Mouse (Mus musculus): Measurements from ENCODE around the gene Anks1b.

Gene Anks1b

DNA sequence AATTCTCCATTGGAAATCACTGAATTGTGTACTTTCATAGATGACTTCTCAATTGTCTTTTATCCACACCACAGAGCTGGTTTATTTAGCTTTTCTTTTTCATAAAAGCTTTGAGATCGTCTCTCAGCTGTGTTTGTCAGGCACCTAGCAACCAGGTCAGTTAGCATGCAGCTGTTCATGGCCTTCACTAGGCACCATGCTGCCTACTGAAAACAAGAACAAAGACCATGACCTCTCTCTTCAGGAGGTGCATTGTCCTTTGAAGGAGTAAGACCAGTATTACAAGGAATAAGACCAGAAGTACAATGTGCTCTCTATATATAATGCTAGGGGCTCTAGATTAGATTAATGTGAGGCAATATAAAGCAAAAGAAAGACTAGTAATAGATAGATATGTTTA is 594.2 kb downstream of the Anks1b start:
- TF ChIP-seq GATA4 (IDR thresholded peaks at IDR 0.05; ENCODE audit: insufficient replicate concordance, low read length) = no peak

GRCm38 (mm10) chr10:90493436-90493835 is 620.1 kb downstream of the Anks1b start:
- no peak for TF ChIP-seq GATA4 (IDR thresholded peaks at IDR 0.05; ENCODE audit: insufficient replicate concordance, low read length)

DNA sequence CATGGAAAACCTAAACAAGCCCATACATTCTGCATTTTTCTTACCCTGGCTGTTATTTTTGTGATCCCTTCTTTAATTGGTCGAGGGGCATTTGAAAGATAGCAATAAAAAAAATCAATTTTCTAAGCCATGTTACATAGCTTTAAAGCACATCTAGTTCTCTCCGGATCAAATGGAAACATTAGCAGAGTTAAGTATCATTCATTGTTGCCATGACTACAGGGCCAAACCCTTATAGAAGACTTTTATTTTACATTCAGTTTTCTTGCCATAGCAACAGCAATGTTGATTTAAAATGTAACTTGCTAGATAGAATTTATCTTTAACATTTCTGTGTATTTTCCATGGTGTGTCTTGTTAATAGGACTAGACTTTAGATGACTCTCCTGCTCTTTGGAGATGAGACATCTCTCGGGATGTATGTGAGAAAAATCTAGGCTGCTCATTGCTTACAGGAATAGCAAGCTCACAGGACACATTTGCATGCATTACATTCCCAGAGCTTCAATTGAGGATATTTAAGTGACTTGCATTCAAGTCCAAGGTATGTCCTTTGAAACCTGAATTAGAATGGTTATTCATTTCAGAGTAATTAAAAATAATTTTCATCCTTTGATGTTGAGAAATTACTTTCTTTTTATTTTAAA is 620.8 kb downstream of the Anks1b start:
- TF ChIP-seq GATA4 (IDR thresholded peaks at IDR 0.05; ENCODE audit: insufficient replicate concordance, low read length) = no peak

- TF ChIP-seq GATA4 (IDR thresholded peaks at IDR 0.05; ENCODE audit: insufficient replicate concordance, low read length) = no peak
These were observed 621.7 kb downstream of the Anks1b start for GRCm38 (mm10) chr10:90494981-90495516.

GRCm38 (mm10) chr10:90507561-90507960 is 634.3 kb downstream of the Anks1b start:
- TF ChIP-seq GATA4 (IDR thresholded peaks at IDR 0.05; ENCODE audit: insufficient replicate concordance, low read length) = no peak

DNA sequence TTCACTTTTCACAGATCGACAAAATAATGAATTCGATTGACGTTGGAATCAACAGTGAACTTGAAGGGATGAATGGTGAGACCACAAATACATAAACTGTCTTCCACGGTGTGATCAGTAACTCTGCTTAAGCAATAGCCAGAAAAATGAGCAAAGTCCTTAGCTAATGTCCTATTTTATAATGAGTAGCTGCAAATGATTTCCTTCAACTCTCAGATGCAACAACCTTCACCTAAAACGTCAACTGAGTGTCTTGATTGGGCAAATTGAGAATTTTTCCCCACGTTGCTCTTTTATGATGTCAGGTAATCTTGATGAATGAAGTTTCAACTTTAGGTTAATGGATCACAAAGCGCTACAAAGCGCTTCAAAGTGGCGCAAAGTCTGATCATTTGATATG is 639.5 kb downstream of the Anks1b start:
- TF ChIP-seq GATA4 (IDR thresholded peaks at IDR 0.05; ENCODE audit: insufficient replicate concordance, low read length) = no peak

GRCm38 (mm10) chr10:90531813-90532212 is 658.5 kb downstream of the Anks1b start:
- TF ChIP-seq GATA4 (IDR thresholded peaks at IDR 0.05; ENCODE audit: insufficient replicate concordance, low read length) = no peak

- TF ChIP-seq GATA4 (IDR thresholded peaks at IDR 0.05; ENCODE audit: insufficient replicate concordance, low read length) = no peak
These were observed 662.1 kb downstream of the Anks1b start for GRCm38 (mm10) chr10:90535370-90535769.

DNA sequence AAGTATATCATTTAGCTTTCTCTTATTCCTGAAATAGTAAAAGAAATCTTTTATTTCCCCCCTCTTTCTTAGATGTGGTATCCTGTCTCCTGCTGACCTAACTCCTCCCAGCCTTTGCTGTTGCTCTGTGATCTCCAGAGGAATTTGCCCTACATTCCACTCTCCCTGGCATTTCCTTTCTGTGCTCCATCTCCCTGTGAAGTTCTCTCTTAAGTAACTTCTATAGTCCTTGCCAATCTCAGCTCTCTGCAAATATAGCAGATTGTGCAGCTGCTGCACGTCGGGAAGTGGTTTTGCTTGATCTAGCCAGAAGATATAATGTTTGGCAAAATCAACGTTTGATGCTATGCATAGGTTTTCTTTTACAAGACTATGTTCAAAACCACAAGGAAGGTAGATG is 673.3 kb downstream of the Anks1b start:
- no peak for TF ChIP-seq GATA4 (IDR thresholded peaks at IDR 0.05; ENCODE audit: insufficient replicate concordance, low read length)

DNA sequence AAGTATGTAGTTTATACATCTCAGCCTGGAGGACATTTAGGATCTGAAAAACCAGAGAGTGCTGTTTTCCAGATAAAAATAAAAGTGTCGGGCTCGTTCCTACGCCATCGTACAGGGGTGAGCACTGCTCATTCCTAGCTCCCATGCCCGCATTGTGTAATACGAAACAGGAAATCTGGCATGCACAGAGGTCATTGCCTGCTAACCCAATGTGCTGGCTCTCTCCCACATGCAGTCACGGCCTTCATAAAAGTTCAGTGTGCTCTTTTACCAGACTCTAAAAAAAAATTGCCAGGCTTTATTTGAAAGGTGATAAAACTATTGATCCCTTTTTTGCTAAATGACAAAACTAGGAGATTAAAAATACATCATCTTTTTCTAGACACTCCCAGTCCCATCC is 689.6 kb downstream of the Anks1b start:
- TF ChIP-seq GATA4 (IDR thresholded peaks at IDR 0.05; ENCODE audit: insufficient replicate concordance, low read length) = no peak

- TF ChIP-seq GATA4 (IDR thresholded peaks at IDR 0.05; ENCODE audit: insufficient replicate concordance, low read length) = no peak
These were observed 703.1 kb downstream of the Anks1b start for GRCm38 (mm10) chr10:90576191-90577098.

DNA sequence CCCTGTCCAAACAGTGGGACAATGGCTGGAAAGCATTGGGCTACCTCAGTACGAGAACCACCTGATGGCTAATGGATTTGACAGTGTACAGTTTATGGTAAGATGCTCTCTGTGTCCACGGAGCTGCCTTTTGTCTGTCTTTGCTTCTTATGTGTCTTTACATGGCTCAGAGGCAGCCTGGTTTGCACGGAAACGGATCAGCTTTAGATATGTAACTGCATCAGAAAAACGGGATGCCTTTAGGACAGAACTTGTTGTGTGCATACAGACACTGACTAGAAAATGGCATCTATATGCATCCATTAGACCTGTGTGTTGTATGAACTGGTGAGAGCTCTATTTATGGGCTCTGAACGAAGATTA is 703.8 kb downstream of the Anks1b start:
- TF ChIP-seq GATA4 (IDR thresholded peaks at IDR 0.05; ENCODE audit: insufficient replicate concordance, low read length) = no peak

DNA sequence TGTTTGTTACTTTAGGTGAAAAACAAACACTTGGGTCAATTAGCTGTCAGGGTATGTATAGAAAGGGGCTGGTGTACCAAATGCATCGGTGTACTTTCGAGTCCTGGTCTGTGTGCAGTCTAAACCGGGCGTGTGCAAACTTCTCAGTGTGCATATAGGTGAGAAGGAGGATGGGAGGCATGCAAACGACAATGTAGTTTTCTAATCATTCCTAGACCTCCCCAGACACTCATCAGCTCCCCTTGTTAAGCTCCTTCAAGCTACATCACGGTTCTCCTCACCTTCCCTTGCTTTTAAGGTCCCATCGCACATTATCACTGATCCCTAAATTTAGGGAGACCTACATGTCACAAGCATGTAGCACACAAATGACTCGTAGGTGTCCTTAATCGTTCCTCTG is 704.5 kb downstream of the Anks1b start:
- TF ChIP-seq GATA4 (IDR thresholded peaks at IDR 0.05; ENCODE audit: insufficient replicate concordance, low read length) = no peak

- TF ChIP-seq GATA4 (IDR thresholded peaks at IDR 0.05; ENCODE audit: insufficient replicate concordance, low read length) = no peak
These were observed 706.7 kb downstream of the Anks1b start for GRCm38 (mm10) chr10:90579970-90580369.

DNA sequence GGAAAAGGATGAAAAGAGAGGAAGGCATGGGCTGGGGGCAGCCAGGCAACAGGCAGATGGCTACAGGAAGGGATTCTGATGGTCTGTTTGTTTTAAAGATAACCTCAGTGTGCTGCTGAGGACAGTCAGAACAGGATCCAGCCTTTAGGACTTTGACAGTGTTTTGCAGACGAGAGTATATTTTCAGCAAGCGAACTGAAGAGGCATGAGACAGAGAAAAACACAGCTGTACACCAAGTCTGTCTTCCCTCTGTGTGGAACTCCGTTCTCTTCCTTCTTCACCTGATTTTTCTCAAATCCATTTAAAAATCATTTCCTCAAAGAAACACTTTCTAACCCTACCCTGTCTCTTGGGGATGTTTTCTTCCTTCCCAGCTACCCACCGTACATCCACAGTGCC is 710.7 kb downstream of the Anks1b start:
- TF ChIP-seq GATA4 (IDR thresholded peaks at IDR 0.05; ENCODE audit: insufficient replicate concordance, low read length) = no peak

DNA sequence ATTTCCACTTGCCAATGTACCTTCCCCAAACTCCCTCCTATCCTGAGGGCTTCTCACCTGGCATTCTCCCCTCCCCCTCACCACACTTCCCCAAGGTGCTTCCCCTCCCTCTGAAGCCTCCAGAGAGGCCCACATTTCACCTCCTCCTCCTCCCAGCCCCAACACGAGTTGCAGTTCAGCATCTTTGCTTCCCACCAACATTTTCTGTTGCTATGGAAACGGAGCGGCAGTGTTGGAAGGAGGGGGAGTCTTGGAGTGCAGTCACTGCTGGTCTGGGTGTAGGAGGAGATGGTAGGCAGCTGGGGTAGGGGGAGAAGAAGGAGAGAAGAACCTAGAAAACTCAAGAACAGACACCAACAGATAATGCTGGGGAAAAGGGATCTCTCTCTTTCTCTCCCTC is 722.8 kb downstream of the Anks1b start:
- no peak for TF ChIP-seq GATA4 (IDR thresholded peaks at IDR 0.05; ENCODE audit: insufficient replicate concordance, low read length)

Measured in liver, adult (tissue).